Mouse (Mus musculus): ENCODE results near the gene Gpr150.

The Gpr150 gene

GRCm38 (mm10) chr13:76056896-76057266 is at the start of gene Gpr150:
Gene Gpr150 (minus strand): TSS chr13:76056996.
- no peak for DNase-seq

- DNase-seq: no peak
Measured at GRCm38 (mm10) chr13:76101989-76102388, 45.2 kb upstream of the Gpr150 start.

- peak; percentile 96 for DNase-seq
Measured at GRCm38 (mm10) chr13:76098493-76099303, 41.9 kb upstream of the Gpr150 start, which contains the start of the genes Arsk and Ttc37. Gene Arsk (minus strand): TSS chr13:76098660. Gene Ttc37 (plus strand): TSS chr13:76098734.

GRCm38 (mm10) chr13:76098116-76098492 is 41.3 kb upstream of the Gpr150 start:
- peak; percentile 63 to 65 for DNase-seq

GRCm38 (mm10) chr13:76074323-76074722 is 17.5 kb upstream of the Gpr150 start:
- no peak for DNase-seq

- no peak for DNase-seq
Measured at GRCm38 (mm10) chr13:76064363-76064945, 7.7 kb upstream of the Gpr150 start.

GRCm38 (mm10) chr13:76063548-76063947 is 6.8 kb upstream of the Gpr150 start:
- DNase-seq: no peak

GRCm38 (mm10) chr13:76062569-76062968 is 5.8 kb upstream of the Gpr150 start:
- DNase-seq: no peak

- no peak for DNase-seq
Measured at GRCm38 (mm10) chr13:76062126-76062525, 5.3 kb upstream of the Gpr150 start.

- DNase-seq: peak; percentile 25 to 56
Measured at GRCm38 (mm10) chr13:76059591-76059990, 2.8 kb upstream of the Gpr150 start.

- no peak for DNase-seq
Measured at GRCm38 (mm10) chr13:76057267-76058069, 672 bp upstream of the Gpr150 start.

GRCm38 (mm10) chr13:76056261-76056724 is 503 bp downstream of the Gpr150 start:
- peak; percentile 73 to 83 for DNase-seq

GRCm38 (mm10) chr13:76055391-76056232 is 1.2 kb downstream of the Gpr150 start:
- peak; percentile 12 to 15 for DNase-seq

GRCm38 (mm10) chr13:76044971-76045370 is 11.8 kb downstream of the Gpr150 start:
- no peak for DNase-seq

GRCm38 (mm10) chr13:76042455-76042854 is 14.3 kb downstream of the Gpr150 start:
- DNase-seq: peak; percentile 23 to 34

GRCm38 (mm10) chr13:76024588-76024987 is 32.2 kb downstream of the Gpr150 start:
- peak in 1 of 2 experiments; percentile 17 for DNase-seq

- peak in 1 of 2 experiments; percentile 18 for DNase-seq
Measured at GRCm38 (mm10) chr13:76021782-76022181, 35.0 kb downstream of the Gpr150 start.

- DNase-seq: no peak
Measured at GRCm38 (mm10) chr13:76018844-76019400, 37.9 kb downstream of the Gpr150 start.

- peak; percentile 97 to 98 for DNase-seq
Measured at GRCm38 (mm10) chr13:76017974-76018843, 38.6 kb downstream of the Gpr150 start, which contains the start of gene Rfesd. Gene Rfesd (minus strand): TSS chr13:76018719.

- no peak for DNase-seq
Measured at GRCm38 (mm10) chr13:76017465-76017864, 39.3 kb downstream of the Gpr150 start.

GRCm38 (mm10) chr13:76014511-76014910 is 42.3 kb downstream of the Gpr150 start:
- no peak for DNase-seq
